Mouse (Mus musculus): ENCODE data around the gene Cyb5r1. TPM values are rescaled to one million over a fixed set of nuclear protein-coding genes. Genes with fewer than 3 reads are reported as not detected.

Gene Cyb5r1
- polyA plus RNA-seq, 1 experiment, result 3.2 TPM

DNA sequence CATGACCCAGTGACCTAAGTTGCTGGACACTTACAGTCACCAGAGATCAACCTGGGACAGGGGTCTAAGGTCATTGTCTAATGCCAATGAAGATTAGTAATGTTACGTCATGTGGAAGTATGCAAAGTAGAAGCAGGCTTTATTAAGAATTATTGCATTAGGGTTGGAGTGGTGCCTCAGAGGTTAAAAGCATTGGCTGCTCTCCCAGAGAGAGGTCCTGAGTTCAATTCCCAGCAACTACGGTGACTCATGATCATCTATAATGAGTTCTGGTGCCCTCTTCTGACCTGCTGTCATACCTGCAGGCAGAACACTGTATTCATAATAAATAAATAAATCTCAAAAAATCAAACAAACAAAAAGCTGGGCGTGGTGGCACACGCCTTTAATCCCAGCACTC, 44.8 kb downstream of the Cyb5r1 start:
- Histone ChIP-seq H3K36me3 (ENCODE audit: control insufficient read depth) (no peaks in the 10 kb centered on the region), H3K4me3 (replicated peaks) (no peak overlapping the region), H3K27me3 (ENCODE audit: control insufficient read depth) (no peaks in the 10 kb centered on the region), H3K4me1 (ENCODE audit: control insufficient read depth) (peaks cover 28% of the 10 kb centered on the region), H3K9me3 (ENCODE audit: control insufficient read depth, low read length) (no peaks in the 10 kb centered on the region)
- TF ChIP-seq GATA1 (IDR thresholded peaks at IDR 0.05; ENCODE audit: low read length) (no peak), TAL1 (IDR thresholded peaks at IDR 0.05; ENCODE audit: low read length) (no peak)

DNA sequence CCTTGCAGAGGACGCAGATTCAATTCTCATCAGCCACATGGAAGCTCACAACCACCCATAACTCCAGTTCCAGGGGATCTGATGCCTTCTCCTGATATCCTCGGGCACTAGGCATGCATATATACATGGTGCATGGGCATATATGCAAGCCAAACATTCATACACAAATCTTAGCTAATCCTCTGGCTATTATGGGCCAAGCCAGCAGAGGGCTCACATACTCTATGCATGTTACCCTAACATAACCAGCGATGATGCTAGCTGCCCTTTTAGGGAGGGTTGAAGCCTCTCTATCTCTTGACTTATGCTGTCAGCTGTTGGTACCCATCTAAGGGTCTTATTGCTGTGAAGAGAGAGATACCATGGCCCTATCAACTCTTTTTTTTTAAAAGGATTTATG, 45.6 kb downstream of the Cyb5r1 start:
- no peak overlapping the region for H3K4me3 ChIP-seq (replicated peaks)
- no peaks in the 10 kb centered on the region for H3K9me3 ChIP-seq (ENCODE audit: control insufficient read depth, low read length)
- no peaks in the 10 kb centered on the region for H3K36me3 ChIP-seq (ENCODE audit: control insufficient read depth)
- TF ChIP-seq GATA1 (IDR thresholded peaks at IDR 0.05; ENCODE audit: low read length), result no peak
- TF ChIP-seq TAL1 (IDR thresholded peaks at IDR 0.05; ENCODE audit: low read length), result no peak
- H3K27me3 ChIP-seq (ENCODE audit: control insufficient read depth), result no peaks in the 10 kb centered on the region
- H3K4me1 ChIP-seq (ENCODE audit: control insufficient read depth), result peaks cover 25% of the 10 kb centered on the region

DNA sequence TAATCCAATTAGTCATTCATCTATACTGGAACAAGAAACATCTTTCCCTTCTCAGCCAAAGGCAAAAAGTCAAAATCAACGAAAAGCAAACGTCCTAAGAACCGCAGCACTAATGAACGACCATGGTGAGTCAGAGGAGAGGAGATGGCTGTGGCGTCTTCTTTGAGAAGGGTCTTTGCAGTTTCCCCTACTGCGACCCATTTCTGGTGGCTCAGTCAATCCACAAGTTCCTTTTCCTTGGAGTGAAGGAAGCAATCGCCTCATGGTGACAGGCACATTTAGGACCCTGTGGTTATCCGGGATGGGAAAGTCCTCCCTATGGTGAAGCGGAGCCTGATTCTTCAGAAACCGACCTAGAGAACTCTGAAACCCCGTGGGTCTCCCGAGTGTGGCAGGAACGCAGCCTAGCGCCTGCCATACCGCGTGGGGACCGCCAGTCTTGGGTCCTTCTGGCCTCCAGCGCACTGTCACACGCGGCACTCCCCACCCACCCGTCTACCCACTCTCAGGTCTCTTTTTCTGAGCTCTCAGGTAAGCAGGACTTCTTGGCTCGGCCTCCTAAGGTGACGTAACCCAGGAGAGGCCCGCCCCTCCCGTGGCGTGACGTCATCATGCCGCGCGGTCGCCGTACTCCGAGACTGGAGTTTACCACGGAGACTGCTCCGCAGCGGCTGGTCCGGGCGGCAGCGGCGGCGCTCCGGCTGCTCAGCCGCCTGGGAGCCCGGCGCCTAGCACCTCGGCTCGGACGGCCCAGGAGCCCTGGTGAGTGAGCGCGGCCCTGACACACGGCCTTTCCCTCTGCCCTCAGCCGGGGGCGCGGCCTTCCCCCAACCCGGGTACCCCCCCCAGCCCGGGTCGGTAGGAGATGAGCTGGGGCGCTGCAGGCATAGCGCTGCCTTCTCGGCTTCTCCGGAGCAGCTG, 49.8 kb downstream of the Cyb5r1 start, which contains the start of gene Klhl12:
Gene Klhl12, plus strand, starts transcription at position 628 of the 921 bp plus-strand sequence.
- no peaks in the 10 kb centered on the region for H3K9me3 ChIP-seq (ENCODE audit: control insufficient read depth, low read length)
- TF ChIP-seq TAL1 (IDR thresholded peaks at IDR 0.05; ENCODE audit: low read length) (no peak), GATA1 (IDR thresholded peaks at IDR 0.05; ENCODE audit: low read length) (no peak)
- H3K27me3 ChIP-seq (ENCODE audit: control insufficient read depth), result no peaks in the 10 kb centered on the region
- peaks cover 34% of the 10 kb centered on the region for H3K36me3 ChIP-seq (ENCODE audit: control insufficient read depth)
- H3K4me3 ChIP-seq (replicated peaks), result peak within 1 kb of the TSS; percentile 87
- peaks cover 61% of the 10 kb centered on the region for H3K4me1 ChIP-seq (ENCODE audit: control insufficient read depth)

DNA sequence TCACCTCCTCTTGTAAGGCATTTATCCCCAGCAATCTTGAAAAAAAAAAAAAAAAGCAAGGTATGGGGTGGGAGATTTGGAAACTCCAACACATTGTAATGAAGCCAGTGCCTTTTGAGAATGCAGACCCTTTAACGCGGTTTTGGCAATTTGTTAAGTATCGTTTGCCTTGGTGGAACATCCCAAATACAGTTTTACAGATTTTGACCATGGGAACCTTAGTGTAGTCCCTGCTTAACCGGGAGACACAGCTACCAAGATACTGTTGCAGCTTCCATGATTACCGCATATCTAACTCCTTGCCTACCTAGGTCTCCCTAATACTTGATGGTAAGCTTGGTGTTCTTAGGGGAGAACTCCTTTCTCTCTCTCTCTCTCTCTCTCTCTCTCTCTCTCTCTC, 50.7 kb downstream of the Cyb5r1 start:
- TF ChIP-seq TAL1 (IDR thresholded peaks at IDR 0.05; ENCODE audit: low read length) (no peak), GATA1 (IDR thresholded peaks at IDR 0.05; ENCODE audit: low read length) (no peak)
- Histone ChIP-seq H3K4me1 (ENCODE audit: control insufficient read depth) (peaks cover 66% of the 10 kb centered on the region), H3K36me3 (ENCODE audit: control insufficient read depth) (peaks cover 43% of the 10 kb centered on the region), H3K4me3 (replicated peaks) (peak overlapping the region; percentile 87), H3K27me3 (ENCODE audit: control insufficient read depth) (no peaks in the 10 kb centered on the region), H3K9me3 (ENCODE audit: control insufficient read depth, low read length) (no peaks in the 10 kb centered on the region)

DNA sequence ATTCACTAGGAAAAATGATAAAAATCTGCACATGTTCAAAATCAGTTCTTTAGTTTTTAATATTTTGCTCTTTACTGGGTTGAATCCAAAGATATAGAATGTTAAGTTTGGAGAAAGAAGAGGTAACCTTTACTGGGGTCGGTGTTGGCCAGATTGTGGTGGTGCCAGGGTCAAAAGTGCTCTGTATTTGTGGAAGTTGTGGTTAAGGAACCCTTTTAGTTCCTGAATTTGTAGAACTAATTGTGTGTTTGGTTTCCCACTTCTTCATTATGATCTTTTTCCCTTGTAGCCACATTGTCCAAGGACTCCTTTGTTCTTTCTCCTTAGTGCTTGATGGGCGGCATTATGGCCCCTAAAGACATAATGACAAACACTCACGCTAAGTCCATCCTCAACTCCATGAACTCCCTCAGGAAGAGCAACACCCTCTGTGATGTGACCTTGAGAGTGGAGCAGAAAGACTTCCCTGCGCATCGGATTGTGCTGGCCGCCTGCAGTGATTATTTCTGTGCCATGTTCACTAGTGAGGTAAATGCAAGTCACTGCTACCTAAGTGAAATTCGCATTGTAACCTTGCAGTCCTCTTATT, 52.9 kb downstream of the Cyb5r1 start:
- H3K4me3 ChIP-seq (replicated peaks), result no peak overlapping the region
- no peaks in the 10 kb centered on the region for H3K27me3 ChIP-seq (ENCODE audit: control insufficient read depth)
- peaks cover 64% of the 10 kb centered on the region for H3K36me3 ChIP-seq (ENCODE audit: control insufficient read depth)
- TF ChIP-seq TAL1 (IDR thresholded peaks at IDR 0.05; ENCODE audit: low read length), result no peak
- TF ChIP-seq GATA1 (IDR thresholded peaks at IDR 0.05; ENCODE audit: low read length), result no peak
- H3K9me3 ChIP-seq (ENCODE audit: control insufficient read depth, low read length), result 0 out of 2 replicates have a peak, but pooled peaks cover under 1% of the 10 kb centered on the region
- peaks cover 79% of the 10 kb centered on the region for H3K4me1 ChIP-seq (ENCODE audit: control insufficient read depth)

DNA sequence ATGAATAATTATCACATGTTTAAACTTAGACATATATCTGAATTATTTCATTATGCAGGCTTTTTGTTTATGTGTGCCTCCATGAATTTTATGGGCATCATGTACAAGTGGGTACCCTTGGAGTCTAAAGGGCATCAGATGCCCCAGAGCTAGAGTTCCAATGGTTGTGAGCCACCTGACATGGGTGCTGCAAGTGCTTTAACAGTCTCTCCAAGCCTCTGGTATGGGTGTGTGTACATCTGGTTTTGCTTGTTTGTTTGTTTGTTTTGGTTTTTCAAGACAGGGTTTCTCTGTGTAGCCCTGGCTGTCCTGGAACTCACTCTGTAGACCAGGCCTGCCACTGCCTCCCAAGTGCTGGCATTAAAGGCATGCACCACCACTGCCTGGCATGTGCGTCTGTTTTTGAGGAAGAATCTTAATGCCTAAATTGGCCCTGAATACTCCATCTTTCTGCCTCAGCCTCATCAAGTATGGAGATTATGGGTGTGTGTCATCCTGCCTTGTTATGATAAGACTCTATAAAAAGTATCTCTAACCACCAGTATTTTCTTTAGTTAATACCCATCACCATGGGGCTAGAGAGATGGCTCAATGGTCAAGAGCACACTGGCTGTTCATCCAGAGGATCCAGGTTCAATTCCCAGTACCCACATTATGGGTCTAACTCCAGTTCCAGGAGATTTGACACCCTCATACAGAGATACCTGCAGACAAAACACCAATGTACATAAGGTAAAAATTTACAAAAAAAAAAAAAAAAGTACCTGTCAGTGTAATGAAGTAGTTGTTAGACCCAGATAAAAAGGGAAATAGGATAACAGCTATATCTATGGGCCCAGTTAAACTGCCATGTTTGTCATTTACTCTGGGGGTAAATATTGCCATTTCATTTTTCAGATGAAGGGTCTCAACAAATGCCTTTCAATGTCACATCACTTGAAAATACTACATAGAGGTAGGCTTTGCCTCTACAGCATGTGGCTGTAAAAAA, 55.2 kb downstream of the Cyb5r1 start:
- Histone ChIP-seq H3K27me3 (ENCODE audit: control insufficient read depth) (no peaks in the 10 kb centered on the region), H3K36me3 (ENCODE audit: control insufficient read depth) (peaks cover 88% of the 10 kb centered on the region), H3K4me3 (replicated peaks) (peak overlapping the region; percentile 44), H3K4me1 (ENCODE audit: control insufficient read depth) (peaks cover 75% of the 10 kb centered on the region), H3K9me3 (ENCODE audit: control insufficient read depth, low read length) (peaks cover 6% of the 10 kb centered on the region; the same call in 1 of the 2 replicates)
- TF ChIP-seq GATA1 (IDR thresholded peaks at IDR 0.05; ENCODE audit: low read length) (peak; percentile 62), TAL1 (IDR thresholded peaks at IDR 0.05; ENCODE audit: low read length) (peak; percentile 76)

Other genes with a start within 250 kb of the Cyb5r1 start
- gene Chil1, start 223.4 kb upstream of the Cyb5r1 start, polyA plus RNA-seq (2012), result not detected in 2 replicates
- not detected in 2 replicates for gene Mybph, start 212.1 kb upstream of the Cyb5r1 start, polyA plus RNA-seq (2012)
- gene Adora1, start 170.1 kb upstream of the Cyb5r1 start, polyA plus RNA-seq (2012), result not detected in 2 replicates
- not detected in 2 replicates for gene Myog, start 115.6 kb upstream of the Cyb5r1 start, polyA plus RNA-seq (2012)
- gene Ppfia4, start 72.6 kb upstream of the Cyb5r1 start, polyA plus RNA-seq (2012), result 0.03 and 0.08 TPM in 2 replicates
- gene Tmem183a, start 43.6 kb upstream of the Cyb5r1 start, polyA plus RNA-seq (2012), result 2.8 and 2.9 TPM in 2 replicates
- gene 4933406M09Rik, start 19.6 kb upstream of the Cyb5r1 start, polyA plus RNA-seq (2012), result 0.02 TPM in 1 of 2 replicates, not detected in the other
- 58.2 and 72.8 TPM in 2 replicates for gene Adipor1, start 9.8 kb downstream of the Cyb5r1 start, polyA plus RNA-seq (2012)
- gene Klhl12, start 50.0 kb downstream of the Cyb5r1 start, polyA plus RNA-seq (2012), result 0.63 and 1.1 TPM in 2 replicates
- gene Rabif, start 89.1 kb downstream of the Cyb5r1 start, polyA plus RNA-seq (2012), result 0.37 and 0.42 TPM in 2 replicates
- not detected in 2 replicates for gene Mgat4e, start 144.1 kb downstream of the Cyb5r1 start, polyA plus RNA-seq (2012)
- gene Kdm5b, start 154.6 kb downstream of the Cyb5r1 start, polyA plus RNA-seq (2012), result 0.01 and 0.05 TPM in 2 replicates
- 0.01 TPM in 2 replicates for gene Syt2, start 241.1 kb downstream of the Cyb5r1 start, polyA plus RNA-seq (2012)